Mouse (Mus musculus) kidney, adult 10 weeks (tissue): Measurements from ENCODE around the gene Gm4353. TPM values are rescaled to one million over a fixed set of nuclear protein-coding genes. Genes with fewer than 3 reads are reported as not detected.

Experiments used
- polyA plus RNA-seq: library from polyadenylated mRNA; stranded (reverse); fragments of 350-450 nt; fragmentation: Illumina TruSeq; extraction: RNeasy Lipid Tissue Mini Kit (QIAGEN cat#74804); gene quantifications from one replicate; pipeline ENCODE4 v1.2.3, GENCODE M21; 2014; ENCODE audit warnings: low read depth, low replicate concordance

Gene Gm4353
- not detected for polyA plus RNA-seq

DNA sequence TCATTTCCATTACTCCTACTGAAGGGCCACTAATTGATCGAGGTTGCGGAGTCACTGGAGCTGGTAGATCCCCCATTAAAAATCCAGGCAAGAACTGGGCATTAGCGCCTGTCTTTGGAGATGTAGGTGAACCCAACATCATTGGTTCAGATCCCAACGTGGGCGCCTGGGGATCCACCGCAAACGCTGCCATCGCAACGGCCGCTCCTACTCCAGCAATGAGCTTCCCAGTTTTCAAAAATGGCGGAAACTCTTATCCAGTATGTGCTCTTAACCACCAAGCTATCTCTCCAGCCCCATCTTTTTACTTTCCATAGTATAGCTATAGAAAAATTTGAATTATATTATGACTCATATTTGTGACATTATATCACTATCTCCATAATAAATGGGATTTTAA lies at the start of gene Gm4353:
Gene Gm4353 (minus strand): TSS at position 270 of the 400 bp plus-strand sequence.

DNA sequence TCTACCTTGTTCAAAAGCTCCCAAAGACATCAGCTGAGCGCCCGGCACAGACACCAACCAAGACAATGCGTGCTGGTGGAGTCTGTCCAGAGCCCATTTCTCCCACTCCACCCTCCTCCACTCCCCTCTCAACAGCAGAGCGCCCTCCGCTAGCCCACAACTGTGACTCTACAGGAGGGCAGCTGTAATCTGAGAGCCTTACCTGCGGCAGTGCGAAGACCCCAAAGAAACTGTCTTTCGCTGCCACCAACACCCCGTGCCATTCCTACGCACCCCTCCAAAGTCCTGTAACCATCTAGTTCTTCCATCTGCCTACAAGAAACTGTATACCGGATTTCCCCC lies 45.3 kb downstream of the Gm4353 start, which contains the start of gene 1110004F10Rik:
Gene 1110004F10Rik (plus strand): TSS at position 202 of the 342 bp plus-strand sequence.

DNA sequence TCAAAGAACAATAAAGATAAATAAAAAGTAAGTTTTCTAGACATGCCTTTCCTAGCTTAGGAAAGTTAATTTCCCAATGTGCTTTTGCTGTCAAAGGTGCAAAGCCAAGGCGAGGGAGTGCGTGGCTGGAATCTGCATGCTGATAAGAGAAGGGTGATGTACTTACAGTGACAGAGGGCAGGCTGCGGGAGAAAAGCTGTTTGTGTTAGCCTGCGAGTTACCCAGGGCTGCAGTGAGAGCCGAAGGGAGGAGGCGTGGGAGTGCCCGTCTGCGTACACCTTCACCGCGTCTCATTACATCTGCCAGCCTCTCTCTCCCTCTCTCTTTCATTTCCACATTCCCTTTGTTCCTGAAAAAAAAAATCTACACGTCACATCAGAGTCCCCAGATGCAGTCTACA lies 45.9 kb downstream of the Gm4353 start, which contains the start of gene Sox6:
Gene Sox6 (minus strand): TSS at position 286 of the 400 bp plus-strand sequence.

Other genes starting within 250 kb of the Gm4353 start
- gene Sox6, start 45.8 kb downstream of the Gm4353 start, polyA plus RNA-seq = 24.4 TPM
- 145 TPM for gene 1110004F10Rik, start 45.2 kb downstream of the Gm4353 start, polyA plus RNA-seq
- gene Plekha7, start 223.7 kb upstream of the Gm4353 start, polyA plus RNA-seq = 20.0 TPM
- 563 TPM for gene Rps13, start 249.6 kb upstream of the Gm4353 start, polyA plus RNA-seq